Mouse (Mus musculus) lung, postnatal 0 days (tissue): ENCODE data around the gene Elmo1.

Source experiments
- CTCF ChIP-seq: IDR thresholded peaks from 2 replicates; pipeline ENCODE4 v1.5.1; 2016; ENCODE audit warnings: antibody characterized with exemption, mild to moderate bottlenecking
- EP300 ChIP-seq: IDR thresholded peaks from 2 replicates; pipeline ENCODE4 v1.6.1; 2016; ENCODE audit warnings: antibody characterized with exemption, mild to moderate bottlenecking, control low read depth

DNA sequence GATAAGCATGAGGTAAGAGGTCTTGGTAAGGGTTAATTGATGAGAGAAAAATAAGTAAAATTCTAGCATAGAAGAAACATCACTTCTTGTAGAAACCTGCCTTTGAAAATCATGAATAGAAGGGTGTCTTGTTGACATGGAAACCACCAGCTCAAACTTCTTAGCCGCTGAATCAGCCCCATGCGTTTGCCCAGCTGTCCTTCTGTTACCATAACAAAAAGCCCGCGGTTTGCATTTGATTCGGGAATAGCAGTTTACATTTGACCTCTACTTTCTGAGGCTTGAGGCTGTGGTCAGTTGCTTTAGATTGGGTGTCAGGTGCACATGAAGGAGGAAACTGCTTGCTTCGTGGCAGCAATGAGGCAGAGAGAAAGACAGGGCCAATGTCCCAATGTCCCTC is 509.9 kb downstream of the Elmo1 start:
- TF ChIP-seq CTCF = no peak
- no peak for TF ChIP-seq EP300
